Mouse (Mus musculus): ENCODE results near the gene Map3k5. TPM values are rescaled to one million over a fixed set of nuclear protein-coding genes. Genes with fewer than 3 reads are reported as not detected.

The Map3k5 gene
- polyA plus RNA-seq, 1 experiment = 0.53 TPM

DNA sequence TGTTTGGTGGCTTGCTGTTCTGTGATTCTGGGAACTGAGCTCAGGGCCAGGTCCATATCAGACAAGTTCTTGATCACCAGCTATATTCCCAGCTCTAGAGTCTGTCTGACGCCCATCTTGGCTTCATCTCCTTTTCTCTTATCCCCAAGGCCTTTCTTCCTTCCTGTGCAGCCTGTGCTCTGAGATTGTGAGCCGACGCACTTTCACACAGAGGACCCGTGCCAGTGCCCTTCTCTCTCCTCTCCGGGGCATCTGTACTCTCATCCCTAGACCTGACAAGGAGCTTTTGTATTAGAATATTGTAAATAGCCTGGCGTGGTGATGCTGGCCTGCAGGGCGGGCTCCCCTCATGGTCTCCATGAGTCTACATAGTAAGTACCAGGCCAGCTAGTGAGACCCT lies 221.1 kb downstream of the Map3k5 start:
- Histone ChIP-seq H3K27me3 (ENCODE audit: control insufficient read depth, insufficient read depth, insufficient read length) (peaks cover 6% of the 10 kb centered on the region), H3K4me3 (no peak overlapping the region), H3K4me2 (ENCODE audit: low read depth) (no peak overlapping the region), H3K79me2 (ENCODE audit: control insufficient read depth, insufficient read depth) (no peaks in the 10 kb centered on the region), H3K36me3 (ENCODE audit: control insufficient read depth, insufficient read depth) (no peaks in the 10 kb centered on the region), H3ac (ENCODE audit: control insufficient read depth, insufficient read length) (no peak overlapping the region)
- TF ChIP-seq SRF (IDR thresholded peaks at IDR 0.05; ENCODE audit: control insufficient read depth, insufficient read length, low read depth) (no peak), E2F4 (IDR thresholded peaks at IDR 0.05; ENCODE audit: insufficient read depth) (no peak), USF1 (IDR thresholded peaks at IDR 0.05; ENCODE audit: low read depth) (no peak), TCF12 (IDR thresholded peaks at IDR 0.05; ENCODE audit: insufficient read depth, poor library complexity, severe bottlenecking) (no peak), TCF3 (IDR thresholded peaks at IDR 0.05; ENCODE audit: insufficient read length, low read depth) (no peak), POLR2AphosphoS2 (IDR thresholded peaks at IDR 0.05; ENCODE audit: insufficient read length, low read depth) (no peak), POLR2A (IDR thresholded peaks at IDR 0.05; ENCODE audit: insufficient read length, low read depth) (no peak), MYOG (IDR thresholded peaks at IDR 0.05; ENCODE audit: control insufficient read depth in 1 of 3, insufficient read depth in 1 of 3, insufficient read length in 2 of 3, low read depth in 2 of 3) (no peak), REST (IDR thresholded peaks at IDR 0.05; ENCODE audit: insufficient read depth, insufficient read length) (no peak), CEBPB (IDR thresholded peaks at IDR 0.05; ENCODE audit: insufficient read depth, poor library complexity, severe bottlenecking) (no peak), MAX (IDR thresholded peaks at IDR 0.05; ENCODE audit: low read depth) (no peak), MYOD1 (IDR thresholded peaks at IDR 0.05; ENCODE audit: control insufficient read depth in 1 of 3, insufficient read length in 2 of 3, low read depth in 2 of 3) (no peak)

GRCm38 (mm10) chr10:20157021-20157726 lies 222.9 kb downstream of the Map3k5 start:
- Histone ChIP-seq H3ac (ENCODE audit: control insufficient read depth, insufficient read length) (no peak overlapping the region), H3K36me3 (ENCODE audit: control insufficient read depth, insufficient read depth) (no peaks in the 10 kb centered on the region), H3K4me3 (no peak overlapping the region), H3K4me2 (ENCODE audit: low read depth) (no peak overlapping the region), H3K79me2 (ENCODE audit: control insufficient read depth, insufficient read depth) (no peaks in the 10 kb centered on the region), H3K27me3 (ENCODE audit: control insufficient read depth, insufficient read depth, insufficient read length) (peaks cover 6% of the 10 kb centered on the region)
- no peak for TF ChIP-seq SRF (IDR thresholded peaks at IDR 0.05; ENCODE audit: control insufficient read depth, insufficient read length, low read depth)
- TF ChIP-seq POLR2A (IDR thresholded peaks at IDR 0.05; ENCODE audit: insufficient read length, low read depth) = no peak
- TF ChIP-seq MYOG (IDR thresholded peaks at IDR 0.05; ENCODE audit: control insufficient read depth in 1 of 3, insufficient read depth in 1 of 3, insufficient read length in 2 of 3, low read depth in 2 of 3) = no peak
- TF ChIP-seq CEBPB (IDR thresholded peaks at IDR 0.05; ENCODE audit: insufficient read depth, poor library complexity, severe bottlenecking) = no peak
- TF ChIP-seq TCF12 (IDR thresholded peaks at IDR 0.05; ENCODE audit: insufficient read depth, poor library complexity, severe bottlenecking) = no peak
- no peak for TF ChIP-seq E2F4 (IDR thresholded peaks at IDR 0.05; ENCODE audit: insufficient read depth)
- no peak for TF ChIP-seq REST (IDR thresholded peaks at IDR 0.05; ENCODE audit: insufficient read depth, insufficient read length)
- TF ChIP-seq MAX (IDR thresholded peaks at IDR 0.05; ENCODE audit: low read depth) = no peak
- TF ChIP-seq TCF3 (IDR thresholded peaks at IDR 0.05; ENCODE audit: insufficient read length, low read depth) = no peak
- no peak for TF ChIP-seq USF1 (IDR thresholded peaks at IDR 0.05; ENCODE audit: low read depth)
- TF ChIP-seq POLR2AphosphoS2 (IDR thresholded peaks at IDR 0.05; ENCODE audit: insufficient read length, low read depth) = no peak
- TF ChIP-seq MYOD1 (IDR thresholded peaks at IDR 0.05; ENCODE audit: control insufficient read depth in 1 of 3, insufficient read length in 2 of 3, low read depth in 2 of 3) = no peak

GRCm38 (mm10) chr10:20158756-20159155 lies 224.5 kb downstream of the Map3k5 start:
- H3K4me2 ChIP-seq (ENCODE audit: low read depth) = no peak overlapping the region
- TF ChIP-seq POLR2A (IDR thresholded peaks at IDR 0.05; ENCODE audit: insufficient read length, low read depth) = no peak
- TF ChIP-seq MAX (IDR thresholded peaks at IDR 0.05; ENCODE audit: low read depth) = no peak
- no peak for TF ChIP-seq MYOG (IDR thresholded peaks at IDR 0.05; ENCODE audit: control insufficient read depth in 1 of 3, insufficient read depth in 1 of 3, insufficient read length in 2 of 3, low read depth in 2 of 3)
- TF ChIP-seq TCF3 (IDR thresholded peaks at IDR 0.05; ENCODE audit: insufficient read length, low read depth) = no peak
- no peak for TF ChIP-seq MYOD1 (IDR thresholded peaks at IDR 0.05; ENCODE audit: control insufficient read depth in 1 of 3, insufficient read length in 2 of 3, low read depth in 2 of 3)
- TF ChIP-seq E2F4 (IDR thresholded peaks at IDR 0.05; ENCODE audit: insufficient read depth) = no peak
- no peak for TF ChIP-seq USF1 (IDR thresholded peaks at IDR 0.05; ENCODE audit: low read depth)
- no peak for TF ChIP-seq TCF12 (IDR thresholded peaks at IDR 0.05; ENCODE audit: insufficient read depth, poor library complexity, severe bottlenecking)
- no peak for TF ChIP-seq SRF (IDR thresholded peaks at IDR 0.05; ENCODE audit: control insufficient read depth, insufficient read length, low read depth)
- TF ChIP-seq POLR2AphosphoS2 (IDR thresholded peaks at IDR 0.05; ENCODE audit: insufficient read length, low read depth) = no peak
- TF ChIP-seq REST (IDR thresholded peaks at IDR 0.05; ENCODE audit: insufficient read depth, insufficient read length) = no peak
- no peak overlapping the region for H3K4me3 ChIP-seq
- peaks cover 6% of the 10 kb centered on the region for H3K27me3 ChIP-seq (ENCODE audit: control insufficient read depth, insufficient read depth, insufficient read length)
- no peak overlapping the region for H3ac ChIP-seq (ENCODE audit: control insufficient read depth, insufficient read length)
- no peaks in the 10 kb centered on the region for H3K79me2 ChIP-seq (ENCODE audit: control insufficient read depth, insufficient read depth)
- no peaks in the 10 kb centered on the region for H3K36me3 ChIP-seq (ENCODE audit: control insufficient read depth, insufficient read depth)

GRCm38 (mm10) chr10:20159308-20159707 lies 225.0 kb downstream of the Map3k5 start:
- no peak overlapping the region for H3K4me2 ChIP-seq (ENCODE audit: low read depth)
- H3K36me3 ChIP-seq (ENCODE audit: control insufficient read depth, insufficient read depth) = no peaks in the 10 kb centered on the region
- H3ac ChIP-seq (ENCODE audit: control insufficient read depth, insufficient read length) = no peak overlapping the region
- TF ChIP-seq MAX (IDR thresholded peaks at IDR 0.05; ENCODE audit: low read depth) (no peak), CEBPB (IDR thresholded peaks at IDR 0.05; ENCODE audit: insufficient read depth, poor library complexity, severe bottlenecking) (no peak), E2F4 (IDR thresholded peaks at IDR 0.05; ENCODE audit: insufficient read depth) (no peak), POLR2A (IDR thresholded peaks at IDR 0.05; ENCODE audit: insufficient read length, low read depth) (no peak), MYOD1 (IDR thresholded peaks at IDR 0.05; ENCODE audit: control insufficient read depth in 1 of 3, insufficient read length in 2 of 3, low read depth in 2 of 3) (no peak), USF1 (IDR thresholded peaks at IDR 0.05; ENCODE audit: low read depth) (no peak), SRF (IDR thresholded peaks at IDR 0.05; ENCODE audit: control insufficient read depth, insufficient read length, low read depth) (no peak), TCF12 (IDR thresholded peaks at IDR 0.05; ENCODE audit: insufficient read depth, poor library complexity, severe bottlenecking) (no peak)
- peaks cover 6% of the 10 kb centered on the region for H3K27me3 ChIP-seq (ENCODE audit: control insufficient read depth, insufficient read depth, insufficient read length)
- H3K4me3 ChIP-seq = no peak overlapping the region
- no peaks in the 10 kb centered on the region for H3K79me2 ChIP-seq (ENCODE audit: control insufficient read depth, insufficient read depth)
